Mouse (Mus musculus) ES-Bruce4 (cell line): Measurements from ENCODE around the gene Tenm4.

ENCODE experiments used
- CTCF ChIP-seq: IDR thresholded peaks from one replicate; pipeline ENCODE4 v1.8.1; 2011; ENCODE audit warnings: low read depth, low read length
- EP300 ChIP-seq: IDR thresholded peaks from 2 replicates; pipeline ENCODE4 v1.6.1; 2011; ENCODE audit warnings: low read depth, low read length; ENCODE audit not compliant: insufficient read depth
- POLR2A ChIP-seq: IDR thresholded peaks from one replicate; pipeline ENCODE4 v1.8.1; 2011; ENCODE audit warnings: low read length; ENCODE audit not compliant: insufficient read depth

DNA sequence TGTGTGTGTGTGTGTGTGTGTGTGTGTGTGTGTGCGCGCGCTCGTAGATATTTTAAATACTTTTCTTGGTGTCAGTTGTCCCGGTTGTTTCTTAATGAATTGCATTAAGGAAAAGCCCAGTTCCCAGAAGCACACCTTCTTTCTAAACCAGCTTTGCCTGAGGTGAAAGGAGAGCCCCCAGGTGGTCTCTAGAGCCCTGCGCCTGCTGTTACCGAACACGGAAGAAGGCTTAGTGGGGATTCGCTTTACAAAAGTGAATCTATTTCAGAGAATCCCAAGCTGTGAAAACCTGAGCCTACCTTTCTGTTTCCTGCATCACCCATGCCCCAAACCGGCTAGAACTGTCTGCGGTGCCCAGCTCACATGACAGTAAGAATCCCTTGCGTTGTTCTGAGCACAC, 583.1 kb downstream of the Tenm4 start:
- TF ChIP-seq POLR2A (no peak), CTCF (no peak), EP300 (no peak)
